Mouse (Mus musculus): ENCODE data around the gene Ubl7. TPM values are rescaled to one million over a fixed set of nuclear protein-coding genes. Genes with fewer than 3 reads are reported as not detected.
A peak's percentile ranks its signal among the peaks of the same experiment; 100 is the strongest.

Gene Ubl7
- total RNA-seq, 2 experiments from 2014 or later, result 71.2 to 74.8 TPM

- DNase-seq, result peak; percentile 84
These were observed 54.8 kb downstream of the Ubl7 start for GRCm38 (mm10) chr9:57965281-57966185.

GRCm38 (mm10) chr9:57967237-57967960, 56.6 kb downstream of the Ubl7 start:
- peak; percentile 55 for DNase-seq

GRCm38 (mm10) chr9:57968166-57968771, 57.5 kb downstream of the Ubl7 start:
- DNase-seq, result no peak

GRCm38 (mm10) chr9:57968783-57969542, 58.2 kb downstream of the Ubl7 start:
- DNase-seq, result no peak

- no peak for DNase-seq
These were observed 59.1 kb downstream of the Ubl7 start for GRCm38 (mm10) chr9:57969736-57970495.

- DNase-seq, result no peak
These were observed 60.6 kb downstream of the Ubl7 start for GRCm38 (mm10) chr9:57971413-57971812.

- DNase-seq, result no peak
These were observed 61.4 kb downstream of the Ubl7 start for GRCm38 (mm10) chr9:57972141-57972591.

GRCm38 (mm10) chr9:57972776-57973439, 62.1 kb downstream of the Ubl7 start:
- DNase-seq, result no peak

GRCm38 (mm10) chr9:57973440-57974066, 62.8 kb downstream of the Ubl7 start:
- no peak for DNase-seq

- DNase-seq, result no peak
These were observed 63.4 kb downstream of the Ubl7 start for GRCm38 (mm10) chr9:57974221-57974620.

GRCm38 (mm10) chr9:57975200-57975821, 64.5 kb downstream of the Ubl7 start:
- DNase-seq, result no peak

- DNase-seq, result no peak
These were observed 67.2 kb downstream of the Ubl7 start for GRCm38 (mm10) chr9:57978025-57978424.

- DNase-seq, result no peak
These were observed 68.1 kb downstream of the Ubl7 start for GRCm38 (mm10) chr9:57978858-57979257.

Other genes starting within 250 kb of the Ubl7 start
- 10 to 100 TPM; 14.5 to 36.5 TPM for gene Cyp1a2, start 227.3 kb upstream of the Ubl7 start, total RNA-seq (2021)
- under 1 TPM; 0.15 to 0.45 TPM for gene Cyp1a1, start 223.1 kb upstream of the Ubl7 start, total RNA-seq (2021)
- gene Edc3, start 202.4 kb upstream of the Ubl7 start, total RNA-seq (2021), result 10 to 100 TPM; 11.7 to 12.0 TPM
- 10 to 100 TPM; 65.3 to 79.1 TPM for gene Clk3, start 145.1 kb upstream of the Ubl7 start, total RNA-seq (2021)
- gene Arid3b, start 74.2 kb upstream of the Ubl7 start, total RNA-seq (2021), result 1 to 10 TPM; 3.3 to 4.4 TPM
- gene Sema7a, start 29.1 kb downstream of the Ubl7 start, total RNA-seq (2021), result 10 to 100 TPM; 18.0 to 19.8 TPM
- gene Cyp11a1, start 95.4 kb downstream of the Ubl7 start, total RNA-seq (2021), result 1,000 to 10,000 TPM; 1,564 to 1,873 TPM
- 1 to 10 TPM; 1.1 to 1.3 TPM for gene Stra6, start 152.8 kb downstream of the Ubl7 start, total RNA-seq (2021)
- under 1 TPM in 1 of 2 experiments, not detected in 1; 0.12 TPM for gene Ccdc33, start 207.8 kb downstream of the Ubl7 start, total RNA-seq (2021)

Data from adrenal gland, postnatal 10 days (tissue).